Mouse (Mus musculus) midbrain, embryonic 10.5 days (tissue): ENCODE measurements at regions not wholly inside any gene's neighbourhood (a gene's known extent, or its start where the extent isn't known, plus 50 kb on each side); places are given as distances from the start of the nearest gene placed in this dataset.

Source experiments
- DNase-seq: peaks from one replicate; pipeline ENCODE4 v3.0.0-alpha.2; 2017; ENCODE audit warnings: low spot score
- H3K27ac ChIP-seq: fragments of 300-500 bp; sonication (generic); replicated peaks from 2 replicates; pipeline ENCODE4 v1.5.1; 2016; ENCODE audit warnings: mild to moderate bottlenecking
- H3K27me3 ChIP-seq: fragments of 300-500 bp; sonication (generic); 2 replicates; pipeline ENCODE4 v1.6.1; 2016; ENCODE audit warnings: low read depth, mild to moderate bottlenecking; ENCODE audit not compliant: poor library complexity, severe bottlenecking
- H3K36me3 ChIP-seq: fragments of 300-500 bp; sonication (generic); 2 replicates; pipeline ENCODE4 v1.6.1; 2016; ENCODE audit warnings: mild to moderate bottlenecking, moderate library complexity
- H3K4me1 ChIP-seq: fragments of 300-500 bp; sonication (generic); 2 replicates; pipeline ENCODE4 v1.6.1; 2016
- H3K4me3 ChIP-seq: fragments of 300-500 bp; sonication (generic); 2 replicates; pipeline ENCODE4 v1.5.1; 2016; ENCODE audit warnings: mild to moderate bottlenecking, moderate library complexity
- H3K9me3 ChIP-seq: fragments of 300-500 bp; sonication (generic); replicated peaks from 2 replicates; pipeline ENCODE4 v1.6.1; 2016; ENCODE audit warnings: mild to moderate bottlenecking
- WGBS: fragments of 180-500 bp; shearing (Covaris S2); methylation state at CpG from one replicate; pipeline ENCODE4 v1.1.7; 2016; 5-methylcytosine and 5-hydroxymethylcytosine counted together

- Histone ChIP-seq H3K27ac (no peak overlapping the region), H3K36me3 (no peaks in the 10 kb centered on the region), H3K27me3 (no peaks in the 10 kb centered on the region), H3K4me1 (no peaks in the 10 kb centered on the region), H3K4me3 (no peak overlapping the region), H3K9me3 (no peaks in the 10 kb centered on the region)
- DNase-seq, result no peak
- 86% methylated on average over 7 of the region's 7 CpGs for WGBS
Observed at GRCm38 (mm10) chr12:39326157-39326556, 547.0 kb downstream of the Etv1 start.

DNA sequence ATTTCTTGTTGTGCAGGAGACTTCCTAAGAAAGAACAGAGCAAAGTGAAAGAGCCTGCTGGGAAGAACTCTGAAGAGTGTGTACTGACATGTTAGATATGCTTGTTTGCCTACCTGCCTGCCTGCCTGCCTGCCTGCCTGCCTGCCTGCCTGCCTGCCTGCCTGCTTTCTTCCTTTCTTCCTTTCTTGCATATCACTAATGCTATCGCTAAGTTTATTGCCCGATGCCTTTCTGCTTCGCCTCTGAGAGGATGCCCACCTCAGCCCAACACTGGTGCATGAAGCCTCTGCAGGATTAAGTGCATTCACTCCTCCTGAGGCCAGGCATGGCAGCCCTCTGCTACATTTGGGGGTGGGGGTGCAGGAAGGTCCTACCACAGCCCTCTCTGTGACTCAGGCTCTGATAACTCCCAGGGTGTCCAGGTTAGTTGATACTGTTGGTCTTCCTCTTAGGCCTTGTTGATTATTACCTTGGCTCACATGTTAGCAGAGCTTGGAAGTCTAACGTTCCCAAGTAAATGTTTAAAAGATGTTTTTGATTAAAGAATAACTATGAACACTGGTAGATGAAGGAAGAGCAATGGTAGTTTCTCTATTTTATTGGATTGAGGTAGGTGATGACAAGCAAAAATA, 547.6 kb downstream of the Etv1 start:
- 83% methylated on average over 4 of the region's 4 CpGs for WGBS
- H3K27me3 ChIP-seq, result no peaks in the 10 kb centered on the region
- no peaks in the 10 kb centered on the region for H3K9me3 ChIP-seq
- DNase-seq, result no peak
- H3K4me3 ChIP-seq, result no peak overlapping the region
- H3K27ac ChIP-seq, result no peak overlapping the region
- no peaks in the 10 kb centered on the region for H3K36me3 ChIP-seq
- H3K4me1 ChIP-seq, result no peaks in the 10 kb centered on the region

DNA sequence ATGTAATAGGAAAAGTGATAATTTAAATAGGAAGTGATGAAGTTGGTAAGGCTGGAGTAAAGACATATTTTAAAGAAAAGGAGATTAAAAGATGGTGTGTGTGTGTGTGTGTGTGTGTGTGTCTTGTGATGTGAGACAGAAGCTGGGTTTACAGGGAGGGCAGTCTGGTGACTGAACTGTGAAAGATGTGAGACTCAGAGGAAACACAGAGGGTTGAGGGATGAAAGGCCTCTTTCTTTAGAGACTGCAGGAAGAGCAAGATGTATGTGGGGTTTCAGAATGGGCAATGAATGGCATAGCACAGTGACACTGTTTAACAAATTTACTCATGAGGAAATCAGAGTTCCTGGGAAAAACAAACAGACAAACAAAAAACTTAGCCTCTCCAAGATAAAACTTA, 549.2 kb downstream of the Etv1 start:
- H3K27me3 ChIP-seq, result no peaks in the 10 kb centered on the region
- H3K4me1 ChIP-seq, result no peaks in the 10 kb centered on the region
- H3K27ac ChIP-seq, result no peak overlapping the region
- H3K9me3 ChIP-seq, result no peaks in the 10 kb centered on the region
- no peaks in the 10 kb centered on the region for H3K36me3 ChIP-seq
- DNase-seq, result no peak
- H3K4me3 ChIP-seq, result no peak overlapping the region

GRCm38 (mm10) chr12:39339101-39339538, 559.9 kb downstream of the Etv1 start:
- no peak overlapping the region for H3K4me3 ChIP-seq
- H3K27ac ChIP-seq, result no peak overlapping the region
- 88% methylated on average over 5 of the region's 5 CpGs for WGBS
- no peaks in the 10 kb centered on the region for H3K27me3 ChIP-seq
- H3K4me1 ChIP-seq, result no peaks in the 10 kb centered on the region
- no peak for DNase-seq
- no peaks in the 10 kb centered on the region for H3K36me3 ChIP-seq
- H3K9me3 ChIP-seq, result no peaks in the 10 kb centered on the region

DNA sequence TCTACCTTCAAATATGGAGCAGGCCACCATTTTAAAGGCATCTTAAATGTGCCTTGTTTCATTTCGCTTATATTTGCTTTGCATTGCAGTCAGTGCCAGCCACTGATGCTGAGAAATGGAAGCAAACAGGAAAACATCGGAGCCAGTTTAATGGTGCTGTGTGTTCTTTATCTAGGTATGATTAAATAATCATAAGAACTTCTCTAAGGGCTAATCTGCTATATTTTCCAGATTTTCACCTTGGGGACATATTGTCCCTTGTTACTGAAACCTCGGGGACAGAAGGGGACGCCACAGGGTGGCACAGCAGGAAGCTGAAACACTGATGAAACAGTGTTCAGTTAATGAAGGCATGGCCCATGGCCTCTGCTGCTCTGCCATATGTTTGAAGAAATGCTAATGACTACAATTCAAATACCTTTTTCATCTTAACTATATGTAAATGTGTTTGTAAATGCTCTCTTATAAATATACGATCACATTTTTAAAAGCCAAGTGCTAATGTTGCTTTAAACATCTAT, 562.6 kb downstream of the Etv1 start:
- Histone ChIP-seq H3K4me1 (no peaks in the 10 kb centered on the region), H3K9me3 (no peaks in the 10 kb centered on the region), H3K27me3 (no peaks in the 10 kb centered on the region), H3K4me3 (no peak overlapping the region), H3K36me3 (no peaks in the 10 kb centered on the region), H3K27ac (no peak overlapping the region)
- no peak for DNase-seq
- WGBS, result 89% methylated on average over 5 of the region's 5 CpGs

DNA sequence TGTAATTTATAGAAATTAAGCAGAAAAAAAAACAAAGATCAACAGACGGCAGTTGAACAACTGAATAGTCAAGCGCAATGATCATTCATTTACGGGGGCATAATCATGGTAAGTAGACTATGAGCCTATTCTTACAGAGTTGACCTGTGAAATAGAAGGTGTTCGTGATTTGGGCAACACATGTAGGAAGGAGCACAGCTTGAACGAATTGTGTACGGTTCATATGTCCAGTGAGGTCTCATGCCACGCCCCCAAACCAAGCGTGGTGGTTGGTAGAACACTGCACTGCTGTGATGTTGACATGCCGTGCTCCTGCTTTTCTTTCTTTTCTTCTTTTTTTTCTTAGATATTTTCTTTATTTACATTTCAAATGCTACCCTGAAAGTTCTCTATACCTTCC, 563.1 kb downstream of the Etv1 start:
- no peak overlapping the region for H3K4me3 ChIP-seq
- no peak for DNase-seq
- no peaks in the 10 kb centered on the region for H3K36me3 ChIP-seq
- H3K9me3 ChIP-seq, result no peaks in the 10 kb centered on the region
- 92% methylated on average over 9 of the region's 9 CpGs for WGBS
- no peaks in the 10 kb centered on the region for H3K4me1 ChIP-seq
- no peaks in the 10 kb centered on the region for H3K27me3 ChIP-seq
- no peak overlapping the region for H3K27ac ChIP-seq

- Histone ChIP-seq H3K9me3 (no peaks in the 10 kb centered on the region), H3K36me3 (no peaks in the 10 kb centered on the region), H3K27me3 (no peaks in the 10 kb centered on the region), H3K4me1 (no peaks in the 10 kb centered on the region), H3K4me3 (no peak overlapping the region), H3K27ac (no peak overlapping the region)
- no peak for DNase-seq
Observed at GRCm38 (mm10) chr12:39371480-39372245, 592.5 kb downstream of the Etv1 start.

GRCm38 (mm10) chr12:39373721-39374120, 594.5 kb downstream of the Etv1 start:
- Histone ChIP-seq H3K36me3 (no peaks in the 10 kb centered on the region), H3K27ac (no peak overlapping the region), H3K9me3 (no peaks in the 10 kb centered on the region), H3K4me1 (no peaks in the 10 kb centered on the region), H3K27me3 (no peaks in the 10 kb centered on the region), H3K4me3 (no peak overlapping the region)
- DNase-seq, result no peak
- WGBS, result 88% methylated on average over 1 of the region's 1 CpGs
